Mouse (Mus musculus) cerebellum, postnatal 14 days (tissue): Measurements from ENCODE around the gene Popdc2.

Source experiments
- DNase-seq, 2 experiments: peaks; one replicate each; pipeline ENCODE4 v3.0.0; 2021; ENCODE audit warnings: mixed read lengths in 2 of 2

Popdc2 gene

GRCm38 (mm10) chr16:38401468-38401867 is 39.5 kb downstream of the Popdc2 start:
- DNase-seq, result no peak

DNA sequence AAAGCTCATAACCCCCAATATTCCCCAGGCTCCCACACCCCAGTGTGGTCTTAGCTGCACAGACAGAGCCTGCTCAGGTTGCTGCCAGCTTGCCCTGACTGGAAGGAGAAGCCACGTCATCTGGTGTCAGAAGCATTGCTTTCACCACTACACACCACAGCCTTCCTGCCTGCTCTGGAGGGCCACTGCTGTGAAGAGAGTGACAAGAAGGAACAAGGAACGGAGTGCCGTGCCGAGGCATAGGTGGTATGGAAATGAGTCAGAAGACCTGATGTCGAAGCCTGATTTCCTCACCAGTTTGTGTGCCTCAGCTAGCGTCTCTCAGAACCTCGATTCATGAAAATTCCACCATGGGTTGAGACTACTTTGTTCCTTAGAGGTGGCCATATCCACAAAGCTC is 41.6 kb downstream of the Popdc2 start:
- no peak for DNase-seq

GRCm38 (mm10) chr16:38406293-38406692 is 44.3 kb downstream of the Popdc2 start:
- DNase-seq, result no peak

DNA sequence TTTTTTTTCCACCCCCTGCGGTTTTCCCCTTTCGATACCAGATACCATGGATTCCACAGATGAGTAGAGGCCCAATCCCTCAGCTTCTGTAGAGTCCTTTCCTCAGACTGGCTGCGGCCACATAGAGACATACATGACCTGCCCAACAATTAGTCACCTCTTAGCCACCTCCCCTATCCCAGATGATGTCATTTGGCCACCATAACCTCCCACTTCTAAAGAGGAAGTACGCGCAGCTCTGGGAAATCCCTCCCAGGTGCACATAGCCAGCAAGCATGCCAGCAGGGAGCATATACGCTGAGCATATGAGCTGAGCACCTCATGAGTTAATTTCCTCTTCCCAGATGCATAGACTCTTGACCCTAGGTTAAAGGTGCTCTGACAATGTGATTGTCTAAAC is 44.7 kb downstream of the Popdc2 start:
- DNase-seq, result no peak

- no peak for DNase-seq
Measured at GRCm38 (mm10) chr16:38407584-38407983, 45.6 kb downstream of the Popdc2 start.

- DNase-seq, result no peak
Measured at GRCm38 (mm10) chr16:38408416-38408815, 46.4 kb downstream of the Popdc2 start.

- no peak for DNase-seq
Measured at GRCm38 (mm10) chr16:38414953-38415352, 52.9 kb downstream of the Popdc2 start.

DNA sequence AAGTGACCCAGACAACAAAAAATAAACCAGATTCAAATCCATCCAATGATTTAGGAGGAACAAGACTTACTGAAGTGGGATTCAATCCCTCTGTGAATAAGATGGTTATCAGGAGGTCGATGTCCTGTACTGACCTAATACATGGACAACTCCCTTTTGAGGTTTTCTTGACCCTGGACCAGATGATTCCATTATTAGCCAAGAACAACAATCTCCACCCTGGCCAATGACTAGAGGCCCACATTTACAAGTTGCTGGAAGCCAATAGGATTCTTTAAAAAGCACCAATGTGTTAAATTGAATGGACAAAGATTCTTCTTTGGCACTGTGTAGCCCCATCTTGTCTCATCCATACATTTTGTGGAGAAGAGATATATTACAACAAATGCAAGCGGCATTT is 63.4 kb downstream of the Popdc2 start:
- no peak for DNase-seq

DNA sequence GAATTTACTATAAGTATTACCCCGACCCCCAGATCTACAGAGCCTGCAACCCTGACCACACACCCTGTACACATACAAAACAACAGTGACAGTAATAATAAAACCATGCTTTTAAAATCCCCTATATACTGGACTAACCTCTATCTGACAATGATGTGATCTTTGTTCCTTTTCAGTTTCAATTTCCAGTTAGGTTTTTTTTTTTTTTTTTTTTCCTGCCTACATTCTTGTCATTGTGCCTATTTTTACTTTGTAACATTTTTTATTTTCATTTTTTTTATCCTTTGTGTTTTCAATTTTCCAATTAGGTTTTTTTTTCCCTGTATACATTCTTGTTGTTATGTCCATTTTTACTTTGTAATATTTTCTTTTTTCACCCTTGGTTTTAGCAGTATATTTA is 63.8 kb downstream of the Popdc2 start:
- no peak for DNase-seq
